In genomic region chr1:88575917-88576669, GRCm38 (mm10) we compare ENCODE assay signal across 8 mouse cellular contexts.
DNase-seq lines count a peak whose midpoint lies in the region; ATAC-seq and TF ChIP-seq lines count a peak whose summit lies in the region.
"Had no signal": no experiment of that assay in that cellular context is flagged by ENCODE, and none has a peak within 500 bp of the region (broad histone marks: within the 10 kb centered on the region; RNA-seq: fewer than 3 reads in every experiment).

No protein-coding gene starts in this region.

- no peaks in the 10 kb centered on the region for H3K4me1 ChIP-seq in cortical plate, adult 2 months (ENCODE audit: control insufficient read depth, insufficient read depth, low read length)
- H3K4me1 ChIP-seq in liver, embryonic 11.5 days (replicated peaks; ENCODE audit: control insufficient read depth, insufficient read depth, low read length), result no peaks in the 10 kb centered on the region
- no peaks in the 10 kb centered on the region for H3K4me1 ChIP-seq in forebrain, embryonic 13.5 days

- DNase-seq in ES-CJ7 (ENCODE audit: low read depth, low spot score), result peak; percentile 23
- no peak for DNase-seq in liver, embryonic 11.5 days (ENCODE audit: low spot score)
- peak; percentile 22 to 29 for DNase-seq in spleen, adult 18-20 months
- DNase-seq in cerebellum, postnatal 14 days, result no peak
- no peak for DNase-seq in layer of hippocampus, adult 18-20 months (ENCODE audit: low spot score in 2 of 2)
- DNase-seq: cerebellum, postnatal 10 days had no signal

- no peak for TF ChIP-seq POLR2A in cortical plate, adult 2 months (IDR thresholded peaks at IDR 0.05; ENCODE audit: extremely low read depth, insufficient read depth, low read length)

- no peaks in the 10 kb centered on the region for H3K36me3 ChIP-seq in liver, embryonic 11.5 days (ENCODE audit: control insufficient read depth, insufficient read depth, low read length)
- H3K36me3 ChIP-seq in forebrain, embryonic 13.5 days (ENCODE audit: poor library complexity, severe bottlenecking), result no peaks in the 10 kb centered on the region

- ATAC-seq in liver, embryonic 11.5 days (replicated peaks; ENCODE audit: low FRiP score), result no peak
- no peak for ATAC-seq in forebrain, embryonic 13.5 days

- TF ChIP-seq CTCF in cortical plate, adult 2 months (IDR thresholded peaks at IDR 0.05; ENCODE audit: extremely low read depth, insufficient read depth, low read length), result no peak

- peak overlapping the region; percentile 47 for H3K4me2 ChIP-seq in liver, embryonic 11.5 days
- H3K4me2 ChIP-seq in forebrain, embryonic 13.5 days, result no peak overlapping the region

- peak overlapping the region; percentile 10; the same call in 1 of the 2 replicates for H3K9ac ChIP-seq in liver, embryonic 11.5 days (ENCODE audit: low read depth, low read length)
- no peak overlapping the region for H3K9ac ChIP-seq in forebrain, embryonic 13.5 days

- WGBS in liver, embryonic 11.5 days, result 39% methylated on average over 14 of the region's 14 CpGs
- 77% methylated on average over 14 of the region's 14 CpGs for WGBS in forebrain, embryonic 13.5 days

- H3K27ac ChIP-seq in cortical plate, adult 2 months (ENCODE audit: insufficient read depth, low read length), result 0 out of 2 replicates have a peak overlapping the region, but pooled peaks have one; percentile 9
- no peak overlapping the region for H3K27ac ChIP-seq in liver, embryonic 11.5 days (ENCODE audit: low read depth, low read length)
- H3K27ac ChIP-seq in forebrain, embryonic 13.5 days, result no peak overlapping the region

- no peak overlapping the region for H3K4me3 ChIP-seq in cortical plate, adult 2 months (ENCODE audit: insufficient read depth, low read length)
- H3K4me3 ChIP-seq in liver, embryonic 11.5 days (ENCODE audit: low read depth, low read length), result no peak overlapping the region; the same call in 1 of the 2 replicates
- no peak overlapping the region for H3K4me3 ChIP-seq in forebrain, embryonic 13.5 days

- H3K9me3 ChIP-seq in liver, embryonic 11.5 days (ENCODE audit: control insufficient read depth, low read length), result peaks cover 2% of the 10 kb centered on the region; the same call in 1 of the 2 replicates
- H3K9me3 ChIP-seq in forebrain, embryonic 13.5 days (replicated peaks), result 0 out of 2 replicates have a peak, but pooled peaks cover 3% of the 10 kb centered on the region

- H3K27me3 ChIP-seq in liver, embryonic 11.5 days (replicated peaks; ENCODE audit: control insufficient read depth, insufficient read depth, low read length), result no peaks in the 10 kb centered on the region
- peaks cover 2% of the 10 kb centered on the region; the same call in 1 of the 2 replicates for H3K27me3 ChIP-seq in forebrain, embryonic 13.5 days

Comparison
In these comparisons a context has a peak if more than half of its experiments do, and no peak if none do; other contexts are left out.
1. DNase-seq: peak in ES-CJ7 (single experiment) and spleen, adult 18-20 months (2 of 2); none in liver, embryonic 11.5 days (single experiment), cerebellum, postnatal 14 days (0 of 2) and layer of hippocampus, adult 18-20 months (0 of 2).